Mouse (Mus musculus): ENCODE results near the gene Dsn1. TPM values are rescaled to one million over a fixed set of nuclear protein-coding genes. Genes with fewer than 3 reads are reported as not detected.

The Dsn1 gene
- polyA plus RNA-seq, 1 experiment from 2014 or later: 63.5 TPM

- Histone ChIP-seq H3K4me2 (ENCODE audit: low read depth, low read length) (no peak overlapping the region), H3K9ac (replicated peaks; ENCODE audit: low read length) (no peak overlapping the region), H3K9me3 (replicated peaks; ENCODE audit: control insufficient read depth, low read length) (no peaks in the 10 kb centered on the region), H3K4me3 (ENCODE audit: low read depth, low read length) (no peak overlapping the region), H3K4me1 (ENCODE audit: control insufficient read depth, insufficient read depth, low read length) (no peaks in the 10 kb centered on the region), H3K27ac (replicated peaks; ENCODE audit: low read depth, low read length) (no peak overlapping the region), H3K27me3 (ENCODE audit: control insufficient read depth, insufficient read depth, low read length) (no peaks in the 10 kb centered on the region), H3K36me3 (replicated peaks; ENCODE audit: control insufficient read depth, insufficient read depth, low read depth, low read length) (peaks cover 29% of the 10 kb centered on the region)
- ATAC-seq (replicated peaks; ENCODE audit: insufficient number of reproducible peaks, low FRiP score, low TSS enrichment, low read depth): no peak
- no peak for DNase-seq (ENCODE audit: low spot score)
- 88% methylated on average over 18 of the region's 18 CpGs for WGBS
These were observed 9.7 kb upstream of the Dsn1 start for GRCm38 (mm10) chr2:157016529-157017270.

GRCm38 (mm10) chr2:157012341-157012740 lies 5.4 kb upstream of the Dsn1 start:
- no peak for ATAC-seq (replicated peaks; ENCODE audit: insufficient number of reproducible peaks, low FRiP score, low TSS enrichment, low read depth)
- WGBS: 89% methylated on average over 6 of the region's 6 CpGs

GRCm38 (mm10) chr2:157010634-157011310 lies 3.8 kb upstream of the Dsn1 start:
- ATAC-seq (replicated peaks; ENCODE audit: insufficient number of reproducible peaks, low FRiP score, low TSS enrichment, low read depth): no peak
- DNase-seq (ENCODE audit: low spot score): no peak
- H3K9ac ChIP-seq (replicated peaks; ENCODE audit: low read length): no peak overlapping the region
- no peaks in the 10 kb centered on the region for H3K27me3 ChIP-seq (ENCODE audit: control insufficient read depth, insufficient read depth, low read length)
- H3K9me3 ChIP-seq (replicated peaks; ENCODE audit: control insufficient read depth, low read length): no peaks in the 10 kb centered on the region
- H3K4me2 ChIP-seq (ENCODE audit: low read depth, low read length): no peak overlapping the region
- 52% methylated on average over 11 of the region's 11 CpGs for WGBS
- no peak overlapping the region for H3K27ac ChIP-seq (replicated peaks; ENCODE audit: low read depth, low read length)
- H3K4me1 ChIP-seq (ENCODE audit: control insufficient read depth, insufficient read depth, low read length): no peaks in the 10 kb centered on the region; the same call in 1 of the 2 replicates
- no peak overlapping the region for H3K4me3 ChIP-seq (ENCODE audit: low read depth, low read length)
- H3K36me3 ChIP-seq (replicated peaks; ENCODE audit: control insufficient read depth, insufficient read depth, low read depth, low read length): no peaks in the 10 kb centered on the region; the same call in none of the 2 replicates

More at GRCm38 (mm10) chr2:157012341-157012740, 5.4 kb upstream of the Dsn1 start:
- Histone ChIP-seq H3K36me3 (replicated peaks; ENCODE audit: control insufficient read depth, insufficient read depth, low read depth, low read length) (peaks cover 9% of the 10 kb centered on the region), H3K9ac (replicated peaks; ENCODE audit: low read length) (no peak overlapping the region), H3K4me3 (ENCODE audit: low read depth, low read length) (no peak overlapping the region), H3K4me2 (ENCODE audit: low read depth, low read length) (no peak overlapping the region), H3K9me3 (replicated peaks; ENCODE audit: control insufficient read depth, low read length) (no peaks in the 10 kb centered on the region), H3K27ac (replicated peaks; ENCODE audit: low read depth, low read length) (no peak overlapping the region), H3K4me1 (ENCODE audit: control insufficient read depth, insufficient read depth, low read length) (no peaks in the 10 kb centered on the region), H3K27me3 (ENCODE audit: control insufficient read depth, insufficient read depth, low read length) (no peaks in the 10 kb centered on the region)
- DNase-seq (ENCODE audit: low spot score): no peak

- DNase-seq (ENCODE audit: low spot score): peak; percentile 48
- Histone ChIP-seq H3K4me3 (ENCODE audit: low read depth, low read length) (no peak overlapping the region), H3K4me2 (ENCODE audit: low read depth, low read length) (no peak overlapping the region), H3K9me3 (replicated peaks; ENCODE audit: control insufficient read depth, low read length) (no peaks in the 10 kb centered on the region), H3K27me3 (ENCODE audit: control insufficient read depth, insufficient read depth, low read length) (no peaks in the 10 kb centered on the region), H3K9ac (replicated peaks; ENCODE audit: low read length) (no peak overlapping the region), H3K27ac (replicated peaks; ENCODE audit: low read depth, low read length) (no peak overlapping the region), H3K36me3 (replicated peaks; ENCODE audit: control insufficient read depth, insufficient read depth, low read depth, low read length) (no peaks in the 10 kb centered on the region; the same call in 1 of the 2 replicates), H3K4me1 (ENCODE audit: control insufficient read depth, insufficient read depth, low read length) (no peaks in the 10 kb centered on the region; the same call in 1 of the 2 replicates)
- no peak for ATAC-seq (replicated peaks; ENCODE audit: insufficient number of reproducible peaks, low FRiP score, low TSS enrichment, low read depth)
These were observed 3.2 kb upstream of the Dsn1 start for GRCm38 (mm10) chr2:157010121-157010520.

GRCm38 (mm10) chr2:157008509-157008908 lies 1.6 kb upstream of the Dsn1 start:
- H3K36me3 ChIP-seq (replicated peaks; ENCODE audit: control insufficient read depth, insufficient read depth, low read depth, low read length): no peaks in the 10 kb centered on the region; the same call in 1 of the 2 replicates
- no peak overlapping the region for H3K4me2 ChIP-seq (ENCODE audit: low read depth, low read length)
- H3K4me1 ChIP-seq (ENCODE audit: control insufficient read depth, insufficient read depth, low read length): no peaks in the 10 kb centered on the region; the same call in 1 of the 2 replicates
- H3K27ac ChIP-seq (replicated peaks; ENCODE audit: low read depth, low read length): no peak overlapping the region
- H3K4me3 ChIP-seq (ENCODE audit: low read depth, low read length): no peak overlapping the region
- no peaks in the 10 kb centered on the region for H3K9me3 ChIP-seq (replicated peaks; ENCODE audit: control insufficient read depth, low read length)
- no peaks in the 10 kb centered on the region for H3K27me3 ChIP-seq (ENCODE audit: control insufficient read depth, insufficient read depth, low read length)
- DNase-seq (ENCODE audit: low spot score) (no peak), ATAC-seq (replicated peaks; ENCODE audit: insufficient number of reproducible peaks, low FRiP score, low TSS enrichment, low read depth) (no peak)
- no peak overlapping the region for H3K9ac ChIP-seq (replicated peaks; ENCODE audit: low read length)

- H3K4me2 ChIP-seq (ENCODE audit: low read depth, low read length): peak overlapping the region; percentile 66
- 31% methylated on average over 5 of the region's 5 CpGs for WGBS
- H3K27me3 ChIP-seq (ENCODE audit: control insufficient read depth, insufficient read depth, low read length): no peaks in the 10 kb centered on the region
- DNase-seq (ENCODE audit: low spot score): no peak
- peak overlapping the region; percentile 80 for H3K4me3 ChIP-seq (ENCODE audit: low read depth, low read length)
- peak overlapping the region; percentile 43; the same call in 1 of the 2 replicates for H3K27ac ChIP-seq (replicated peaks; ENCODE audit: low read depth, low read length)
- H3K4me1 ChIP-seq (ENCODE audit: control insufficient read depth, insufficient read depth, low read length): no peaks in the 10 kb centered on the region; the same call in 1 of the 2 replicates
- peak overlapping the region; percentile 72 for H3K9ac ChIP-seq (replicated peaks; ENCODE audit: low read length)
- H3K36me3 ChIP-seq (replicated peaks; ENCODE audit: control insufficient read depth, insufficient read depth, low read depth, low read length): no peaks in the 10 kb centered on the region; the same call in 1 of the 2 replicates
- no peak; the same call in 1 of the 2 replicates for ATAC-seq (replicated peaks; ENCODE audit: insufficient number of reproducible peaks, low FRiP score, low TSS enrichment, low read depth)
- H3K9me3 ChIP-seq (replicated peaks; ENCODE audit: control insufficient read depth, low read length): no peaks in the 10 kb centered on the region
These were observed 261 bp upstream of the Dsn1 start for GRCm38 (mm10) chr2:157007234-157007596.

- Histone ChIP-seq H3K36me3 (replicated peaks; ENCODE audit: control insufficient read depth, insufficient read depth, low read depth, low read length) (no peaks in the 10 kb centered on the region), H3K27me3 (ENCODE audit: control insufficient read depth, insufficient read depth, low read length) (no peaks in the 10 kb centered on the region), H3K4me1 (ENCODE audit: control insufficient read depth, insufficient read depth, low read length) (no peaks in the 10 kb centered on the region; the same call in 1 of the 2 replicates), H3K4me2 (ENCODE audit: low read depth, low read length) (no peak overlapping the region), H3K9ac (replicated peaks; ENCODE audit: low read length) (no peak overlapping the region), H3K9me3 (replicated peaks; ENCODE audit: control insufficient read depth, low read length) (no peaks in the 10 kb centered on the region), H3K27ac (replicated peaks; ENCODE audit: low read depth, low read length) (no peak overlapping the region), H3K4me3 (ENCODE audit: low read depth, low read length) (no peak overlapping the region)
- no peak for ATAC-seq (replicated peaks; ENCODE audit: insufficient number of reproducible peaks, low FRiP score, low TSS enrichment, low read depth)
- WGBS: 95% methylated on average over 4 of the region's 4 CpGs
- DNase-seq (ENCODE audit: low spot score): no peak
These were observed 4.6 kb downstream of the Dsn1 start for GRCm38 (mm10) chr2:157002321-157002720.

- ATAC-seq (replicated peaks; ENCODE audit: insufficient number of reproducible peaks, low FRiP score, low TSS enrichment, low read depth) (no peak), DNase-seq (ENCODE audit: low spot score) (no peak)
- WGBS: 89% methylated on average over 5 of the region's 5 CpGs
- Histone ChIP-seq H3K36me3 (replicated peaks; ENCODE audit: control insufficient read depth, insufficient read depth, low read depth, low read length) (no peaks in the 10 kb centered on the region), H3K4me1 (ENCODE audit: control insufficient read depth, insufficient read depth, low read length) (no peaks in the 10 kb centered on the region), H3K9ac (replicated peaks; ENCODE audit: low read length) (no peak overlapping the region), H3K9me3 (replicated peaks; ENCODE audit: control insufficient read depth, low read length) (no peaks in the 10 kb centered on the region), H3K27me3 (ENCODE audit: control insufficient read depth, insufficient read depth, low read length) (no peaks in the 10 kb centered on the region), H3K4me2 (ENCODE audit: low read depth, low read length) (no peak overlapping the region), H3K27ac (replicated peaks; ENCODE audit: low read depth, low read length) (no peak overlapping the region), H3K4me3 (ENCODE audit: low read depth, low read length) (no peak overlapping the region)
These were observed 8.7 kb downstream of the Dsn1 start for GRCm38 (mm10) chr2:156998263-156998662.

Measured in embryonic facial prominence, embryonic 11.5 days (tissue).